Mouse (Mus musculus) urinary bladder, postnatal 0 days (tissue): ENCODE data around the gene Nr4a3. TPM values are rescaled to one million over a fixed set of nuclear protein-coding genes. Genes with fewer than 3 reads are reported as not detected.

Experiments
- polyA plus RNA-seq: library from polyadenylated mRNA; unstranded; fragments of >200 nt; fragmentation: Nextera tagmentation; extraction: Ambion mirVana; gene quantifications from 2 replicates; pipeline ENCODE4 v1.2.1, GENCODE M21; 2015

The Nr4a3 gene
- polyA plus RNA-seq, result 1.4 and 2.1 TPM in 2 replicates

GRCm38 (mm10) chr4:48044491-48045211 is at the start of gene Nr4a3:
Gene Nr4a3, plus strand, starts transcription at chr4:48045153.

DNA sequence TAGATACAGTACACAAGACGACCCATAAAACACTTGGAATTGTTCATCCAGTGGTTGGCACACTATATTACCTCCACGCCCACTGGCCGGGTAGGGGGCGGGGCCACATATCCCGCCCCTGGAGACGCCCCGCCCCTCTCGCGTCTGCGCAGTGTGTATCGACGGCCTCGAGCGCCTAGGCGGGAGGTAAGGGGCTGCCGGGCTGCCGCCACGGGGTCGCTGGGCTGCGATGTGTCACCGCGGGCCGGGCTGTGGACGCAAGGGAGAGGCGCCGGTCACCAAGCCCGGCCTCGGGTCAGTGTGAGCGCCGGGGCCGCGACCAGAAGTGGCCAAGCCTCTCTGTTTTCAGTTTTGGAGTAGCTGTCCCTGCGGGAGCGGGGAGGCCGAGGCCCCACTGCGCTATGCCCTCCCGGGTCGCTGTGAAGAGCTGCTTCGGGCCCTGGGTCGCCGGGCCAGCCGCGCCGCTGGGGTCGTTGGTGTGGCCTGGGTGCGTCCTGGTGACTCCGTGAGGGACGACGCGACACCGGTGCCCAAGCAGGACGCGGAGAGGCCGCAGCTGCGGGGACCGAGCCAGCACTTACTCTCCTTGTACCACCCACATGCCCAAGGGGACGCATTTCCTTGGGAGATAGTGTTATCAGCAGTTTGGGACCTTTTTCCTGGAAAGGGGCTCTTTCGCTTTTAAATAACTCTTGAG is 80.0 kb downstream of the Nr4a3 start, which contains the start of gene Stx17:
Gene Stx17 (plus strand): TSS at position 143 of the 697 bp plus-strand sequence.

Other genes starting within 250 kb of the Nr4a3 start
- 23.9 and 28.2 TPM in 2 replicates for gene Stx17, start 79.8 kb downstream of the Nr4a3 start, polyA plus RNA-seq
- gene Erp44, start 234.4 kb downstream of the Nr4a3 start, polyA plus RNA-seq, result 66.5 and 82.8 TPM in 2 replicates
- gene Invs, start 234.6 kb downstream of the Nr4a3 start, polyA plus RNA-seq, result 3.6 and 4.0 TPM in 2 replicates